Mouse (Mus musculus): Measurements from ENCODE around the gene Ggt6. TPM values are rescaled to one million over a fixed set of nuclear protein-coding genes. Genes with fewer than 3 reads are reported as not detected.
A peak's percentile ranks its signal among the peaks of the same experiment; 100 is the strongest.

Gene Ggt6
- polyA plus RNA-seq, 1 experiment: 0.27 TPM

- H3K27ac ChIP-seq (ENCODE audit: insufficient read depth, low read length): no peak overlapping the region
- H3K4me1 ChIP-seq (ENCODE audit: control insufficient read depth, insufficient read depth, low read length): no peaks in the 10 kb centered on the region
- no peak for TF ChIP-seq POLR2A (IDR thresholded peaks at IDR 0.05; ENCODE audit: extremely low read depth, insufficient read depth, low read length)
- TF ChIP-seq CTCF (IDR thresholded peaks at IDR 0.05; ENCODE audit: extremely low read depth, insufficient read depth, low read length): no peak
- H3K4me3 ChIP-seq (ENCODE audit: insufficient read depth, low read length): no peak overlapping the region
These were observed 18.0 kb downstream of the Ggt6 start for GRCm38 (mm10) chr11:72453105-72453953.

DNA sequence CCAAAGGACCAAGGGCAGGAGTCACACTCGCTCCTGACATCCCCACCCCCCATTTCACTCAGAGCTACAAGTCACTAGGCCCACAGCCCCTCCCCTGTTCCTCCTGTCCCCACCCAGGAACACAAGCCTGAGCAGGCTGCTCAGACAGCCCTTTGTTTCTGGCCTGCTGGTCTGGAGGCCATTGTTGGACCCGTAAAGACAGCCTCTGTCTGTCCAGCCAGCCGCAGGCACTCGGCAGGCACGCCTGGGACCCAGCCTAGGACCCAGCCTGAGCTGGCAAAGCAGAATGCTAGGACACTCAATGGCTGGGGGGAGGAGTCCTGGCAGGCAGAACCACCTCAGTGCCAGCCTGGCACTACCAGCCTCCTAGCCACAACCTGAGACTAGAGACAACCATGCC lies 20.4 kb downstream of the Ggt6 start:
- TF ChIP-seq POLR2A (IDR thresholded peaks at IDR 0.05; ENCODE audit: extremely low read depth, insufficient read depth, low read length): no peak
- no peak for TF ChIP-seq CTCF (IDR thresholded peaks at IDR 0.05; ENCODE audit: extremely low read depth, insufficient read depth, low read length)
- Histone ChIP-seq H3K27ac (ENCODE audit: insufficient read depth, low read length) (peak overlapping the region; percentile 85), H3K4me3 (ENCODE audit: insufficient read depth, low read length) (no peak overlapping the region)

GRCm38 (mm10) chr11:72457995-72458496 lies 22.7 kb downstream of the Ggt6 start:
- Histone ChIP-seq H3K4me1 (ENCODE audit: control insufficient read depth, insufficient read depth, low read length) (no peaks in the 10 kb centered on the region), H3K27ac (ENCODE audit: insufficient read depth, low read length) (peak overlapping the region; percentile 57), H3K4me3 (ENCODE audit: insufficient read depth, low read length) (no peak overlapping the region)
- TF ChIP-seq POLR2A (IDR thresholded peaks at IDR 0.05; ENCODE audit: extremely low read depth, insufficient read depth, low read length) (no peak), CTCF (IDR thresholded peaks at IDR 0.05; ENCODE audit: extremely low read depth, insufficient read depth, low read length) (no peak)

More for the DNA sequence above, 20.4 kb downstream of the Ggt6 start:
- H3K4me1 ChIP-seq (ENCODE audit: control insufficient read depth, insufficient read depth, low read length): no peaks in the 10 kb centered on the region

GRCm38 (mm10) chr11:72458502-72458901 lies 23.2 kb downstream of the Ggt6 start:
- H3K4me1 ChIP-seq (ENCODE audit: control insufficient read depth, insufficient read depth, low read length): no peaks in the 10 kb centered on the region
- peak overlapping the region; percentile 57; the same call in 1 of the 2 replicates for H3K27ac ChIP-seq (ENCODE audit: insufficient read depth, low read length)
- H3K4me3 ChIP-seq (ENCODE audit: insufficient read depth, low read length): no peak overlapping the region
- TF ChIP-seq CTCF (IDR thresholded peaks at IDR 0.05; ENCODE audit: extremely low read depth, insufficient read depth, low read length) (no peak), POLR2A (IDR thresholded peaks at IDR 0.05; ENCODE audit: extremely low read depth, insufficient read depth, low read length) (no peak)

- H3K4me3 ChIP-seq (ENCODE audit: insufficient read depth, low read length): no peak overlapping the region
- no peak for TF ChIP-seq CTCF (IDR thresholded peaks at IDR 0.05; ENCODE audit: extremely low read depth, insufficient read depth, low read length)
- no peak for TF ChIP-seq POLR2A (IDR thresholded peaks at IDR 0.05; ENCODE audit: extremely low read depth, insufficient read depth, low read length)
- no peaks in the 10 kb centered on the region for H3K4me1 ChIP-seq (ENCODE audit: control insufficient read depth, insufficient read depth, low read length)
- H3K27ac ChIP-seq (ENCODE audit: insufficient read depth, low read length): no peak overlapping the region
These were observed 26.2 kb downstream of the Ggt6 start for GRCm38 (mm10) chr11:72461500-72461981.

- TF ChIP-seq POLR2A (IDR thresholded peaks at IDR 0.05; ENCODE audit: extremely low read depth, insufficient read depth, low read length): no peak
- Histone ChIP-seq H3K4me1 (ENCODE audit: control insufficient read depth, insufficient read depth, low read length) (peaks cover 6% of the 10 kb centered on the region), H3K27ac (ENCODE audit: insufficient read depth, low read length) (no peak overlapping the region), H3K4me3 (ENCODE audit: insufficient read depth, low read length) (no peak overlapping the region)
These were observed 29.5 kb downstream of the Ggt6 start for GRCm38 (mm10) chr11:72464821-72465220.

GRCm38 (mm10) chr11:72465978-72466693 lies 30.8 kb downstream of the Ggt6 start:
- H3K27ac ChIP-seq (ENCODE audit: insufficient read depth, low read length): no peak overlapping the region; the same call in 1 of the 2 replicates
- TF ChIP-seq CTCF (IDR thresholded peaks at IDR 0.05; ENCODE audit: extremely low read depth, insufficient read depth, low read length): no peak
- TF ChIP-seq POLR2A (IDR thresholded peaks at IDR 0.05; ENCODE audit: extremely low read depth, insufficient read depth, low read length): no peak
- no peak overlapping the region for H3K4me3 ChIP-seq (ENCODE audit: insufficient read depth, low read length)
- peaks cover 12% of the 10 kb centered on the region for H3K4me1 ChIP-seq (ENCODE audit: control insufficient read depth, insufficient read depth, low read length)

GRCm38 (mm10) chr11:72466694-72467507 lies 31.6 kb downstream of the Ggt6 start:
- TF ChIP-seq CTCF (IDR thresholded peaks at IDR 0.05; ENCODE audit: extremely low read depth, insufficient read depth, low read length) (no peak), POLR2A (IDR thresholded peaks at IDR 0.05; ENCODE audit: extremely low read depth, insufficient read depth, low read length) (no peak)
- Histone ChIP-seq H3K4me1 (ENCODE audit: control insufficient read depth, insufficient read depth, low read length) (peaks cover 12% of the 10 kb centered on the region), H3K27ac (ENCODE audit: insufficient read depth, low read length) (no peak overlapping the region; the same call in 1 of the 2 replicates), H3K4me3 (ENCODE audit: insufficient read depth, low read length) (no peak overlapping the region)

DNA sequence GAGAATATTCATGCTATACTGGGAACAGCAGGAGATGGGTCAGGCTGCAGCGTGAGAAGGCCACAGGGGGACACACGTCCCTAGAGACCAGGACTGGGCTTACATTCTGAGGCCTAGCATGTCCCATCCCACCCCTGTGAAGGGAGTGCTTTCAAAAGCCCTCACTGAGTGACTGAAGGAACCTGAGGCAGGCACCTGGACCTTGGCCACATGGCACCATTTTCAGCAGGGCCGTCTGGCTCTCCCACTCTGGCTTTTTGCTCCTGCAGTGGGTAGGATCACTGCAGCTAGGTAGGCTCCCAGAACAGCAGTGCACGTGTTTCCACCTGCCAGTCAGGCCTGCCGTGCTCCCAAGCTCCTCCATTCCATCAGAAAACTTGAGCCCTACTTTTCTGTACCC lies 33.2 kb downstream of the Ggt6 start:
- Histone ChIP-seq H3K27ac (ENCODE audit: insufficient read depth, low read length) (0 out of 2 replicates have a peak overlapping the region, but pooled peaks have one; percentile 13), H3K4me3 (ENCODE audit: insufficient read depth, low read length) (no peak overlapping the region), H3K4me1 (ENCODE audit: control insufficient read depth, insufficient read depth, low read length) (peaks cover 12% of the 10 kb centered on the region)
- TF ChIP-seq POLR2A (IDR thresholded peaks at IDR 0.05; ENCODE audit: extremely low read depth, insufficient read depth, low read length) (no peak), CTCF (IDR thresholded peaks at IDR 0.05; ENCODE audit: extremely low read depth, insufficient read depth, low read length) (no peak)
